Mouse (Mus musculus) stomach, embryonic 16.5 days (tissue): ENCODE results near the gene Retnlb. TPM values are rescaled to one million over a fixed set of nuclear protein-coding genes. Genes with fewer than 3 reads are reported as not detected.
"Not testable (repeated sequence)": the region's sequence is repeated elsewhere in the genome, so short reads cannot be mapped to it uniquely, and the experiment has no call there.

Experiments
- ATAC-seq: fragments of 200-750 bp; cut with Nextera tagmentation; 2 replicates; pipeline ENCODE4 v1.8.0; 2017; ENCODE audit warnings: moderate number of reproducible peaks, moderate TSS enrichment; ENCODE audit not compliant: insufficient read depth, low FRiP score
- H3K27ac ChIP-seq: fragments of 300-500 bp; sonication (generic); 2 replicates; pipeline ENCODE4 v1.5.1; 2014; ENCODE audit warnings: low read length
- H3K27me3 ChIP-seq: fragments of 300-500 bp; sonication (generic); 2 replicates; pipeline ENCODE4 v1.6.1; 2014; ENCODE audit warnings: low read length, control low read depth, mixed read lengths; ENCODE audit not compliant: control insufficient read depth, insufficient read depth
- H3K36me3 ChIP-seq: fragments of 300-500 bp; sonication (generic); 2 replicates; pipeline ENCODE4 v1.6.1; 2014; ENCODE audit warnings: low read length; ENCODE audit not compliant: control insufficient read depth, insufficient read depth
- H3K4me1 ChIP-seq: fragments of 300-500 bp; sonication (generic); 2 replicates; pipeline ENCODE4 v1.6.1; 2014; ENCODE audit warnings: low read length, control low read depth, mixed read lengths; ENCODE audit not compliant: control insufficient read depth, insufficient read depth
- H3K4me2 ChIP-seq: fragments of 300-500 bp; sonication (generic); 2 replicates; pipeline ENCODE4 v1.6.1; 2014; ENCODE audit warnings: low read depth, low read length, mixed read lengths
- H3K4me3 ChIP-seq: fragments of 300-500 bp; sonication (generic); replicated peaks from 2 replicates; pipeline ENCODE4 v1.5.1; 2014; ENCODE audit warnings: mild to moderate bottlenecking, low read length
- H3K9ac ChIP-seq: fragments of 300-500 bp; sonication (generic); 2 replicates; pipeline ENCODE4 v1.6.1; 2014; ENCODE audit warnings: low read length
- H3K9me3 ChIP-seq: fragments of 300-500 bp; sonication (generic); replicated peaks from 2 replicates; pipeline ENCODE4 v1.6.1; 2016; ENCODE audit warnings: low read length, control low read depth; ENCODE audit not compliant: control insufficient read depth
- WGBS: fragments of 180-500 bp; shearing (Covaris S2); extraction: QIAGEN DNeasy Blood & Tissue Kit; methylation state at CpG from one replicate; pipeline ENCODE4 v1.1.7; 2014; 5-methylcytosine and 5-hydroxymethylcytosine counted together
- polyA plus RNA-seq: library from polyadenylated mRNA; unstranded; fragments of >200 nt; fragmentation: Nextera tagmentation; extraction: Ambion mirVana; gene quantifications from 2 replicates; pipeline ENCODE4 v1.2.1, GENCODE M21; 2015

The Retnlb gene
- polyA plus RNA-seq, 1 experiment from 2014 or later, result not detected

- H3K36me3 ChIP-seq, result no peaks in the 10 kb centered on the region
- H3K4me2 ChIP-seq, result no peak within 1 kb of the TSS
- no peaks in the 10 kb centered on the region for H3K4me1 ChIP-seq
- ATAC-seq, result no peak
- no peak within 1 kb of the TSS for H3K27ac ChIP-seq
- WGBS, result 75% methylated on average over 3 of the region's 3 CpGs
- H3K9ac ChIP-seq, result no peak within 1 kb of the TSS
- no peaks in the 10 kb centered on the region for H3K9me3 ChIP-seq
- no peak within 1 kb of the TSS for H3K4me3 ChIP-seq
- H3K27me3 ChIP-seq, result no peaks in the 10 kb centered on the region
Measured at GRCm38 (mm10) chr16:48842266-48842665, 25.6 kb downstream of the Retnlb start, which contains the start of gene Retnla. TSS of gene Retnla (plus strand) at chr16:48842551.

DNA sequence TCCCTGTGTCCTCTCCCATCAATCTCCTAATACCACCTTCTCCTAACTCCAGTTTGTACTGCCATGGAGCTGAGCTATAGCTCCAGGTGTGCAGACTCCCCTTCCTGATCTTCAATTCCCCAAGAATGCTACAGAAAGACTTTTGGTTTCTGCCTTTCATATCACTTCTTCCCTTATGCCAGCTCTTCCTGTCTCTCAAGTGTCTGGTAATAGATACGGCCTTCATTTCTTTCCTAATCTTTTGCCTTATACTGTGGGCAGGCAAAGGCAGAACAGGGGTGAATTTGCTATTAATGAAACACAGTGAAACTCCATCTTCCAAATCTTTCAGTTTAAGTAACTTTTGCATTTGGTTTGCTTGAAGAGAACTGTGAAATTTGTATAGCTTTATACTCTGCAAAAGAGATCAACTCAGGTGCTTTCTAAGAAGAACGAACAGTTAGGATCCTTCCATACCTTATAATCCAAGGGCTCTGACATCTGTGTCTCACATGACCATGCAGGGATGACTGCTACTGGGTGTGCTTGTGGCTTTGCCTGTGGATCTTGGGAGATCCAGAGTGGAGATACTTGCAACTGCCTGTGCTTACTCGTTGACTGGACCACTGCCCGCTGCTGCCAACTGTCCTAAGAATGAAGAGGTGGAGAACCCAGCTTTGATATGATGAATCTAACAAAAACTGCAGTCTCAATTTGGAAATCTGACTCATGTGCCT, 27.2 kb downstream of the Retnlb start:
- Histone ChIP-seq H3K4me3 (no peak overlapping the region), H3K27me3 (no peaks in the 10 kb centered on the region), H3K9ac (no peak overlapping the region), H3K36me3 (no peaks in the 10 kb centered on the region), H3K27ac (no peak overlapping the region), H3K4me2 (no peak overlapping the region), H3K9me3 (no peaks in the 10 kb centered on the region), H3K4me1 (no peaks in the 10 kb centered on the region)
- no peak for ATAC-seq
- 87% methylated on average over 4 of the region's 4 CpGs for WGBS

DNA sequence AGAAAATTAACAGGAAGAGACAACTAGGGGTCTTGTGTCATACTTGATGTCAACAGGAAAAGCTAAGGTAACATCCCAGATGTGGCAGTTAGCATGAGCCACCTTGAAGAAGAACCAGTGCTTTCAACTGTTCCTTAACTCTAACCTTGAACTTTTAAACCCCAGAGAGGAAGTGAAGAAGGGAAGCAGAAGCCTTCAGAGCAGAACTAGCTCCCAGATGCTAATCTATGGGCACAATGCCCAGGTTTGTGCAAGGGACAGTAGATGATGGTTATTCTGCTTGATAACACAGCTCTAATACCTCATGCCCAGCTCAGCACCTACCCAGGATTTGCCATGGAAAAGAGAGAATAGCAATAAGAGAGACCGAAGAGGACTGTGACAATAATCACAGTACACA, 48.3 kb downstream of the Retnlb start:
- H3K27ac ChIP-seq, H3K4me3 ChIP-seq, ATAC-seq, H3K9me3 ChIP-seq, H3K4me1 ChIP-seq, H3K27me3 ChIP-seq, H3K9ac ChIP-seq, H3K36me3 ChIP-seq, H3K4me2 ChIP-seq: not testable (repeated sequence)
- WGBS, result 89% methylated on average over 1 of the region's 1 CpGs

DNA sequence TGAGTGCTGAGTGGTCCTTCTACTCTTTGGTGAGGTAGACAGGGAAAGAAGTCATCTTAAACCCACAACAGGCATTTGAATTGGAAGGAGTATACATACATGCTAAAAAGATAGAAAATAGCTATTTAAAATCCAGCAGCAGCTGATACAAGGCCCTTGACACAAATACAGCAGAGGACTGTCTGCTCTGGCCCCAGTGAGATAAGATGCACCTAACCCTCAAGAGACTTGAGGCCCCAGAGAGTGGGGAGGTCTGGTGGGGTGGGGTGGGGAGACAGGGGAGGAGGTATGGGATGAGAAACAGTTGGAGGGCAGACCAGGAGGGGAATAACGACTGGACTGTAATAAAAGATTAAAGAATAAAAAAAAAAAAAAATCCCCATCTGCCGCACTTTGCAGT, 51.0 kb downstream of the Retnlb start:
- H3K27me3 ChIP-seq, result no peaks in the 10 kb centered on the region
- ATAC-seq, result no peak
- no peak overlapping the region for H3K4me2 ChIP-seq
- H3K36me3 ChIP-seq, result no peaks in the 10 kb centered on the region
- 72% methylated on average over 2 of the region's 2 CpGs for WGBS
- H3K4me1 ChIP-seq, result no peaks in the 10 kb centered on the region
- H3K9me3 ChIP-seq, result no peaks in the 10 kb centered on the region
- H3K4me3 ChIP-seq, result no peak overlapping the region
- no peak overlapping the region for H3K27ac ChIP-seq
- no peak overlapping the region for H3K9ac ChIP-seq

Other genes starting within 250 kb of the Retnlb start
- gene Trat1, start 44.8 kb upstream of the Retnlb start, polyA plus RNA-seq, result 0.08 TPM in 1 of 2 replicates, not detected in the other
- gene Retnla, start 25.7 kb downstream of the Retnlb start, polyA plus RNA-seq, result not detected in 2 replicates
- 13.9 and 21.2 TPM in 2 replicates for gene Retnlg, start 55.8 kb downstream of the Retnlb start, polyA plus RNA-seq
- 18.2 and 19.6 TPM in 2 replicates for gene Dzip3, start 177.3 kb downstream of the Retnlb start, polyA plus RNA-seq
- 22.2 and 24.1 TPM in 2 replicates for gene Cip2a, start 177.3 kb downstream of the Retnlb start, polyA plus RNA-seq
- gene Myh15, start 240.6 kb downstream of the Retnlb start, polyA plus RNA-seq, result not detected in 2 replicates